Mouse (Mus musculus) forebrain, postnatal 0 days (tissue): ENCODE data around the gene Dapk1. TPM values are rescaled to one million over a fixed set of nuclear protein-coding genes. Genes with fewer than 3 reads are reported as not detected.
A peak's percentile ranks its signal among the peaks of the same experiment; 100 is the strongest.

ENCODE experiments used
- ATAC-seq: fragments of 200-750 bp; cut with Nextera tagmentation; 2 replicates; pipeline ENCODE4 v1.8.0; 2017; ENCODE audit warnings: mild to moderate bottlenecking, moderate library complexity
- DNase-seq: peaks from one replicate; pipeline ENCODE4 v3.0.0-alpha.2; 2015
- H3K27ac ChIP-seq: fragments of 300-500 bp; sonication (generic); 2 replicates; pipeline ENCODE4 v1.5.1; 2014; ENCODE audit warnings: low read depth, mild to moderate bottlenecking, antibody characterized with exemption, low read length, moderate library complexity, mixed read lengths
- H3K27me3 ChIP-seq: fragments of 300-500 bp; sonication (generic); 2 replicates; pipeline ENCODE4 v1.6.1; 2014; ENCODE audit warnings: mild to moderate bottlenecking, low read length, mixed read lengths; ENCODE audit not compliant: insufficient read depth
- H3K36me3 ChIP-seq: fragments of 300-500 bp; sonication (generic); 2 replicates; pipeline ENCODE4 v1.6.1; 2014; ENCODE audit warnings: mild to moderate bottlenecking, moderate library complexity; ENCODE audit not compliant: insufficient read depth
- H3K4me1 ChIP-seq: fragments of 300-500 bp; sonication (generic); 2 replicates; pipeline ENCODE4 v1.6.1; 2014; ENCODE audit warnings: antibody characterized with exemption; ENCODE audit not compliant: insufficient read depth
- H3K4me2 ChIP-seq: fragments of 300-500 bp; sonication (generic); 2 replicates; pipeline ENCODE4 v1.6.1; 2014; ENCODE audit warnings: low read depth, mild to moderate bottlenecking, moderate library complexity
- H3K4me3 ChIP-seq: fragments of 300-500 bp; sonication (generic); 2 replicates; pipeline ENCODE4 v1.5.1; 2014; ENCODE audit warnings: low read depth, low read length, mixed read lengths
- H3K9ac ChIP-seq: fragments of 300-500 bp; sonication (generic); 2 replicates; pipeline ENCODE4 v1.6.1; 2014; ENCODE audit warnings: mild to moderate bottlenecking
- H3K9me3 ChIP-seq: fragments of 300-500 bp; sonication (generic); 2 replicates; pipeline ENCODE4 v1.6.1; 2016; ENCODE audit warnings: low read length
- CTCF ChIP-seq: sonication (generic); IDR thresholded peaks from 2 replicates; pipeline ENCODE4 v1.5.1; 2016; ENCODE audit warnings: antibody characterized with exemption, control low read depth, low read depth
- WGBS: fragments of 180-500 bp; shearing (Covaris S2); extraction: QIAGEN DNeasy Blood & Tissue Kit; methylation state at CpG from one replicate; pipeline ENCODE4 v1.1.7; 2014; 5-methylcytosine and 5-hydroxymethylcytosine counted together
- polyA plus RNA-seq: library from polyadenylated mRNA; unstranded; fragments of >200 nt; fragmentation: Nextera tagmentation; extraction: Ambion mirVana; gene quantifications from 2 replicates; pipeline ENCODE4 v1.2.1, GENCODE M21; 2015
- total RNA-seq: library from RNA; depleted of rRNA; stranded (reverse); fragments of >200 nt; gene quantifications from 2 replicates; pipeline ENCODE4 v1.2.3, GENCODE M21; 2014

The Dapk1 gene
- total and polyA plus RNA-seq, 2 experiments from 2014 or later: 35.6 to 72.6 TPM

DNA sequence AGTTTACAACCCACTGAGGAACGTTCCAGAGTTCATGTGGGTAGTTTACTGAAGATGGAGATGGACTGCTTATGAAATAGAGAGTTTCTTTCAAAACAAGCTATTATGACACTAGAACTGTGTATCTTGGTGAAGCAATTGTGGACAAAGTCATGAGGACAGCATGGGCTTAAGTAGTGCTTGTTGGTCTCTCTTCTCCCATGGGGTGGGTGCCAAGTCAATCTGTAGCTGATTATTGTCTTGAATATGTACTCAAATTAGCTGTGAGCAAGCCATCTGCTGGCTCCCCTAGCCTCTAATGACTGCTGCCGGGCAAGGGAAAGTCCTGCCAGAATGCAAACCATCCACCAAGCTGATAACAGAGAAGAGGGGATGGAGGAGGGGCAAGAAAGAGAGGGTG lies 58.3 kb downstream of the Dapk1 start:
- WGBS: 49% methylated on average over 2 of the region's 2 CpGs
- no peak overlapping the region for H3K4me3 ChIP-seq
- H3K9me3 ChIP-seq: no peaks in the 10 kb centered on the region
- H3K4me1 ChIP-seq: no peaks in the 10 kb centered on the region
- no peaks in the 10 kb centered on the region for H3K27me3 ChIP-seq
- H3K9ac ChIP-seq: no peak overlapping the region
- DNase-seq (no peak), ATAC-seq (no peak; the same call in 1 of the 2 replicates)
- TF ChIP-seq CTCF: no peak
- H3K4me2 ChIP-seq: no peak overlapping the region
- H3K36me3 ChIP-seq: peaks cover 4% of the 10 kb centered on the region; the same call in 1 of the 2 replicates
- no peak overlapping the region for H3K27ac ChIP-seq

DNA sequence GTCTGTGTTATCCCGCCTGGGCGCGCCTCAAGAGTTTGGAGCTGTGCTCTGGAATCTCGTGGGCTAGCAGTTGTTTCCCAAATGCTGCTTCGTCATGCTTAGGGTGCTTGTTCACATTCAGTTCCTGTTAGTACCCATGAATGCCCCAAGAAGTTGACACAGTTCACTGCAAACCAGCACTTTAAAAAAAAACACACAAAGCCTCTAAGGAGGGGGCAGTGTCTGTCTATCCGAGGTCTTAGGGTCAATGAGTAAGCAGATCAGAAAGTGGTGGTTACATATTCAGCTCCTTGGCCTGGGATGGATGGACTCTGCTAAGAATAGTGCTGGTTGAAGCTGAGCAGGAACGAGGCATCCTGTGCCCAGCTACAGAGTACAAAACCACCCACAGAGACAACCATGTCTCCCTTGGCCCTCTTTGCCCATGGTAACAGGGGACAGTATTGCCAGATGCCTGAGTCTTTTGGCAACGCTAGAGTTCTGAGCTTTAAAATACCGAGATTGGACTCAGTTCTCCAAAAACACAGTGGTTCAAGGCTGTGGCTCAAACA lies 59.0 kb downstream of the Dapk1 start:
- Histone ChIP-seq H3K27me3 (no peaks in the 10 kb centered on the region), H3K36me3 (peaks cover 4% of the 10 kb centered on the region; the same call in 1 of the 2 replicates), H3K9me3 (no peaks in the 10 kb centered on the region), H3K9ac (no peak overlapping the region), H3K27ac (0 out of 2 replicates have a peak overlapping the region, but pooled peaks have one; percentile 4), H3K4me3 (no peak overlapping the region), H3K4me1 (no peaks in the 10 kb centered on the region), H3K4me2 (no peak overlapping the region)
- DNase-seq (no peak), ATAC-seq (no peak)
- WGBS: 84% methylated on average over 9 of the region's 9 CpGs
- TF ChIP-seq CTCF: no peak

DNA sequence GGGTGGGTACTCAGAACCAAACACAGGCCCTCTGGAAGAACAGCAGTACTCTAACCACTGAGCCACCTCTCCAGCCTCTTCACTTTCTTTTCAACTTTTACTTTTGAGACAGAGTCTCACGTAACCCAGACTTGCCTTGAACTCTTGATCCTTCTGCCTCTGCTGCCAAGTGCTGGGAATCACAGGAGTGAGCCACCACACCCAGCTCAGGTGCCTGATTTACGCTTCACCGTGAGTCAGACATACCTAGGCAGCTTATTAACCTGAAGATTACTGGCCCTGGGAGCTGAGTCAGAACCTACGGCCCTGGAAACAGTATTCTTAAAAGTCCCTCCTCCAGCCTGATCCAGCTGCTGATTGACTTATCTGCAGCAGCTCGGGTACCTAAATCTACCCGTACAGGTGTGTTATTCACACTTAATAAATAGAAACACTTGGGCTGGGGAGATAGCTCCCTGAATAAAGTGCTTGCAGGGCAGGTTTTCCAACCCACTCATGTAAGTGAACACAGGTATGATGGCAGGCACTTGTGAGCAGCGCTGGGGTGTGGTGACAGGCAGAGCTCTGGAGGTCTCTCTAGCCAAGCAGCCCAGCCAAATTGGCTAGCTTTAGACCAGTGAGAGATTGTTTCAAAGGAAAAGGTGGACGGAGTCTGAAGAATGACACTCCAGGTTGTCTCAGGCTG lies 60.9 kb downstream of the Dapk1 start:
- Histone ChIP-seq H3K9me3 (no peaks in the 10 kb centered on the region), H3K27me3 (no peaks in the 10 kb centered on the region), H3K27ac (no peak overlapping the region), H3K4me1 (no peaks in the 10 kb centered on the region), H3K9ac (no peak overlapping the region), H3K4me3 (no peak overlapping the region), H3K36me3 (0 out of 2 replicates have a peak, but pooled peaks cover 2% of the 10 kb centered on the region), H3K4me2 (no peak overlapping the region)
- no peak for ATAC-seq
- no peak for DNase-seq
- TF ChIP-seq CTCF: no peak
- WGBS: 92% methylated on average over 8 of the region's 8 CpGs

DNA sequence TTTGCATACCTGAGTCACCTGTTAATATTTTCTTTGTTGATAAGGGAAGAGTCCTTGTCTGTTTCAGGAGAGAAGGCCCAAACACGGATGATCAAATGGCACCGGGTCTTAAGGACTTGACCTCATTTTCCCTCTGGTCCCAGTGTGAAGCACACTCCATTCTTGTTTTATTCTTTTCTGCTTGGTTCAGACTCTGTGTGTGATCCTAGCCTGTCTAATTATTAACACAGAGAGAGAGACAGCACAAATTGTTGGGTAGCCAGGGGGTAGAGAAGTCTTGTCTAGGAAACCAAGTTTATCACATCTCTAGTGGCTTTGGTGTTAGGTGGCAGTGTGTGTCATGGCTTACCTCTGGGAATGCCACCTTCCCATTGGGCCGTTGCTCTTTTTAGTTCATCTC lies 62.3 kb downstream of the Dapk1 start:
- no peaks in the 10 kb centered on the region for H3K27me3 ChIP-seq
- no peak for TF ChIP-seq CTCF
- DNase-seq (no peak), ATAC-seq (no peak)
- no peak overlapping the region for H3K4me2 ChIP-seq
- no peaks in the 10 kb centered on the region for H3K4me1 ChIP-seq
- no peak overlapping the region for H3K4me3 ChIP-seq
- no peak overlapping the region for H3K27ac ChIP-seq
- H3K9me3 ChIP-seq: no peaks in the 10 kb centered on the region
- no peak overlapping the region for H3K9ac ChIP-seq
- 0 out of 2 replicates have a peak, but pooled peaks cover 2% of the 10 kb centered on the region for H3K36me3 ChIP-seq
- WGBS: 83% methylated on average over 3 of the region's 3 CpGs

DNA sequence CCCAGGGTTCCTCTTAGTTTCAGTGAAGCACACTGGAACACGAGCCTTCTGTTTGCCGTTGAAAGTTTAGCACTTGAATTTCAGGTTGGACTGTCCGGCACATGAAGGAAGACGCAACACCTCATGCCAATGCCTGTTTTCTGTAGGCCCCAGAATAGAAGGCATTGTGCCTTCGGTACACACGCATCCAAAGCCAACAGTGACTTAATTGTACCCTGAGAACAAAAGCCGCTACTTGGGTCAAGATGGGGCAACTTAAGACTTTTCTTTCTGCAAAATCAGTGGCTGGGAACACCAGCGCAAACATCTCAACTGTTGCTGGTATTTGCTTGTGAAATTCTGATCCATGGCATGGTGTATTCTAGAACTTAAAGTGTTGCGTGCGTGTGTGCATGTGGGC lies 63.1 kb downstream of the Dapk1 start:
- no peaks in the 10 kb centered on the region for H3K27me3 ChIP-seq
- H3K9me3 ChIP-seq: no peaks in the 10 kb centered on the region
- no peaks in the 10 kb centered on the region for H3K4me1 ChIP-seq
- H3K36me3 ChIP-seq: 0 out of 2 replicates have a peak, but pooled peaks cover 2% of the 10 kb centered on the region
- DNase-seq (no peak), ATAC-seq (no peak)
- no peak overlapping the region for H3K9ac ChIP-seq
- no peak overlapping the region for H3K27ac ChIP-seq
- WGBS: 81% methylated on average over 10 of the region's 10 CpGs
- H3K4me3 ChIP-seq: no peak overlapping the region
- H3K4me2 ChIP-seq: no peak overlapping the region
- TF ChIP-seq CTCF: no peak

DNA sequence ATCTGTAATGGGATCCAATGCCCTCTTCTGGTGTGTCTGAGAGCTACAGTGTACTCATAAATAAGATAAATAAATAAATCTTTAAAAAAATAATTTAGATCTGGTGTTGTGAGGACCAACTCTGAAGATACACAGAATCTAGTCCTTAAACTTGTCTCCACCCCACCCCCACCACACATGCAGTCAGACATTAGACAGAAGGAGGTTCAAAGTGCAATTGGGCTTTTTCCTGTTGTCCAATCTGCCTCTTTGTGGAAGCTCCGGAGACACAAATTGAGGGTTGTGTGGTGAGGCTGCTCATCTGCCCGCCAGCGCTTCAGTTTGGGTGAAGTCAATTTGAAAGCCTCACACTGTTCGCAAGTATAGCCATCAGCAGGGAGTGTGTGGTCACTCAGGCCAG lies 63.7 kb downstream of the Dapk1 start:
- 89% methylated on average over 4 of the region's 4 CpGs for WGBS
- DNase-seq (no peak), ATAC-seq (no peak)
- TF ChIP-seq CTCF: no peak
- Histone ChIP-seq H3K4me3 (no peak overlapping the region), H3K9ac (no peak overlapping the region), H3K36me3 (0 out of 2 replicates have a peak, but pooled peaks cover 2% of the 10 kb centered on the region), H3K9me3 (no peaks in the 10 kb centered on the region), H3K4me1 (no peaks in the 10 kb centered on the region), H3K27ac (no peak overlapping the region), H3K4me2 (no peak overlapping the region), H3K27me3 (no peaks in the 10 kb centered on the region)

DNA sequence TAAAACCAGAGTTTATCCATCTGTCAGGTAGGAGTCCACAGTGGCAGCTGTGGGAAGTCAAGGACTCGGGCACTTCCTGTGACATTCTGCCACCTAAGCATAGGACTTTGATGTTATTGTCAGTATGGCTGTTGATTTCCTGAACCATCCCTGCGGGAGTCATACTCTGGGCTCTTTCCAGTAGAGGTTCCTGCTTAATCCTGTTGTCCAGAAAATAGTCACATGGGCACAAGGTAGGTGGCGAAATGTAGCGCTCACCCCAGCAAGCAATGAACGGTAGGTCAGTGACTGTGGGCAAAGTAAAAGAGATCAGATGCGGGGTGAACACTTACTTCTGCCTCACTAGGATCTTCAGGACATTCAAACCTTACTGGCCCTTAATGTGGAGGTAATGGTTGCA lies 66.3 kb downstream of the Dapk1 start:
- no peak overlapping the region for H3K27ac ChIP-seq
- ATAC-seq: no peak
- no peaks in the 10 kb centered on the region for H3K4me1 ChIP-seq
- H3K4me3 ChIP-seq: no peak overlapping the region
- H3K9ac ChIP-seq: no peak overlapping the region
- H3K36me3 ChIP-seq: 0 out of 2 replicates have a peak, but pooled peaks cover 2% of the 10 kb centered on the region
- H3K9me3 ChIP-seq: no peaks in the 10 kb centered on the region
- no peak for TF ChIP-seq CTCF
- DNase-seq: no peak
- WGBS: 86% methylated on average over 6 of the region's 6 CpGs
- H3K27me3 ChIP-seq: no peaks in the 10 kb centered on the region
- no peak overlapping the region for H3K4me2 ChIP-seq
